Mouse (Mus musculus) adrenal gland, adult 2 months (tissue): Measurements from ENCODE around the gene Car6. TPM values are rescaled to one million over a fixed set of nuclear protein-coding genes. Genes with fewer than 3 reads are reported as not detected.

Source experiments
- polyA plus RNA-seq: library from polyadenylated mRNA; depleted of rRNA; stranded (reverse); fragments of >200 nt; gene quantifications from 2 replicates; pipeline ENCODE4 v1.2.3, GENCODE M21; 2012; rRNA removed
- total RNA-seq, 2 experiments: library from RNA; stranded (reverse); gene quantifications; 2 replicates each; pipeline ENCODE4 v1.2.3; 2021

The Car6 gene
- total and polyA plus RNA-seq, 3 experiments: 0.31 to 2.5 TPM; not detected in 1

Other genes with a start within 250 kb of the Car6 start
- 10 to 100 TPM; 22.2 to 29.5 TPM for gene Spsb1, start 246.3 kb downstream of the Car6 start, total RNA-seq
- 26.3 and 26.9 TPM in 2 replicates for gene Spsb1, start 246.3 kb downstream of the Car6 start, polyA plus RNA-seq
- 100 to 1,000 TPM; 120 to 197 TPM for gene H6pd, start 192.3 kb downstream of the Car6 start, total RNA-seq
- gene H6pd, start 192.3 kb downstream of the Car6 start, polyA plus RNA-seq: 146 and 154 TPM in 2 replicates
- gene Gpr157, start 114.0 kb downstream of the Car6 start, total RNA-seq: 1 to 10 TPM; 1.0 to 2.0 TPM
- 1.9 and 2.2 TPM in 2 replicates for gene Gpr157, start 114.0 kb downstream of the Car6 start, polyA plus RNA-seq
- 1 to 10 TPM in 1 of 2 experiments, under 1 TPM in 1; 0.90 to 9.9 TPM for gene Slc2a5, start 82.0 kb downstream of the Car6 start, total RNA-seq
- 8.9 and 10.5 TPM in 2 replicates for gene Slc2a5, start 82.0 kb downstream of the Car6 start, polyA plus RNA-seq
- gene Slc2a7, start 52.4 kb downstream of the Car6 start, total RNA-seq: not detected
- not detected in 2 replicates for gene Slc2a7, start 52.4 kb downstream of the Car6 start, polyA plus RNA-seq
- gene Eno1, start 35.4 kb upstream of the Car6 start, total RNA-seq: 100 to 1,000 TPM; 381 to 501 TPM
- gene Eno1, start 35.4 kb upstream of the Car6 start, polyA plus RNA-seq: 425 and 428 TPM in 2 replicates
- 100 to 1,000 TPM; 104 to 105 TPM for gene Rere, start 80.3 kb upstream of the Car6 start, total RNA-seq
- 81.0 and 112 TPM in 2 replicates for gene Rere, start 80.3 kb upstream of the Car6 start, polyA plus RNA-seq